Mouse (Mus musculus): ENCODE measurements around the gene Elf4.

Elf4 gene

DNA sequence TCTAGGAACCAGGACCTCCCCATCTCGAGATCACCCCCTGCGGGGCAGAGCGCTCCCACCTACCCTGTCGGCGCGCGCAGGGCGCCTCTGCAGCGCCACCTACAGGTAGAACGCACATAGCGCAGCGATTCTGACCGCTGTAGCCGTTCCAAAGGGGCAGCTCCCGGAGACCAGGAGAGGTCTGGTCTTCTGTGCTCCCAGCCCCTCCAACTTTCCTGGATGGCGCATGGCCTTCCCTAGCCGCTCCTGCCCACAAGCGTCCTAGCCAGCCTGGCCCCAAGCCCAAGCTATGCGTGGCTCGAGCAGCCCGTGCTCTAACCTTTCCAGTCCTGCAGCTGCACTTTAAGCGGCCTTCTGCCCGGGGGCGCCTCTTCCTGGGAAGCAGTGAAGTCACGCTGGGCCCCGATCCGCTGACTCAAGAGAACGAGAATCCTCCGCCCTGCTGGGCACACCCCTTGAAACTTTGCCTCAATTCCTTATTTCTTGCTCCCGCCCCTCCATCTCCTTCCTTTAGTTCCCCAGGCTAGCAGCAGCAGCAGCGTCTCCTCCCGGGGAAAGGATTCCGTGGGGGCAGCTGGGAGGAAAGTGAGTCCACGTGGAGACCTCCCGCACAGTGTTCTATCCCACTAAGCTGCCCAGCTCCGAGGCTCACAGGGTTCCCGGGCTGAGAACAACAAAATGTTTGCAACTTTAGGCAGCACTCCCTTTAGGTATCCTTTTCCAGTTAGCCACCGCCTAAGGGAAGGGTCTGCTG lies at the start of gene Elf4:
Gene Elf4 (minus strand): TSS at position 379 of the 754 bp plus-strand sequence.
- WGBS = 6% methylated on average over 38 of the region's 38 CpGs

- WGBS = 90% methylated on average over 8 of the region's 8 CpGs
These were observed 30.8 kb upstream of the Elf4 start for GRCm38 (mm10) chrX:48493763-48494162.

DNA sequence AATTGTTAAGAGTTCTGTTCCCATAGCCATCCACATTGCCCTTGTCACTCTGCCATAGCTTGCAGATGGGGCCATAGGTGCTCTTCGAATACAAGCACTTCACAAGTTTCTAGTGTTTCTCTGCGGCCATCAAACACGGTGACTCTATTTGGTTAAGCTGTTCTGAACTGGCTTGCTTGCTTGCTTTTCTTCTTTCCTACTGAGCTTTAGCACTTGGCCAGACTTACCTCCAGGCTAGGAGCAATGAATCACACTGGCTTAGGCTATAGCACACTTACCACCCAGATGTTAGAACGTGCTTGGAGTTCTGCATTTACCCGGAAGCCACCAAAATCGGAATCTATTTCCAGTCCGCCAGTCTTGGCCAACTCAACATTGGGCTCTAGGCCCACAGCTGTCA lies 18.8 kb upstream of the Elf4 start:
- WGBS = 82% methylated on average over 7 of the region's 7 CpGs

GRCm38 (mm10) chrX:48481095-48481494 lies 18.2 kb upstream of the Elf4 start:
- 56% methylated on average over 4 of the region's 4 CpGs for WGBS

- 88% methylated on average over 3 of the region's 3 CpGs for WGBS
These were observed 4.5 kb upstream of the Elf4 start for GRCm38 (mm10) chrX:48467355-48467946.

- 79% methylated on average over 2 of the region's 2 CpGs for WGBS
These were observed 3.2 kb upstream of the Elf4 start for GRCm38 (mm10) chrX:48466174-48466573.

- 98% methylated on average over 6 of the region's 6 CpGs for WGBS
These were observed 1.5 kb upstream of the Elf4 start for GRCm38 (mm10) chrX:48464436-48464835.

GRCm38 (mm10) chrX:48463636-48464035 lies 704 bp upstream of the Elf4 start:
- WGBS = 97% methylated on average over 4 of the region's 4 CpGs

GRCm38 (mm10) chrX:48462297-48462696 lies 635 bp downstream of the Elf4 start:
- 24% methylated on average over 4 of the region's 4 CpGs for WGBS

- 71% methylated on average over 4 of the region's 4 CpGs for WGBS
These were observed 1.9 kb downstream of the Elf4 start for GRCm38 (mm10) chrX:48461006-48461405.

DNA sequence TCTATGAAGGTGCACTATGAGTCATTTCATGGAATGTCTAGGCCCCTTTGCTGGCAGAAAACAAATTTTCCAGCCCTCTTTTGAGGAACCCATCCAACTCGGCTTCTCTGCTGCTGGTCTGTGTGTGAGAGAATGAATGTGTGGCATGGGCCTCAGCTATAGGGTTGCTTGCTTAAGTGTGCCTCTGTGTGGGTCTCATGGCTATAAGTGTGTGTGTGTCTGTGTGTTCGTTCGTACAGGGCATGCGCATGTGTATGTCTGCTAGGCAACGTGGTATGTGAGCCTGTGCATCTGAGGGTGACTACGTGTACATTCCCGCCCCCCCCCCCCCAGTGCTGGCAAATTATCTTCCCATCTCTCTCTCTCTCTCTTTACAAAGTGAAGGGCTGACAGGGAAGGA lies 2.4 kb downstream of the Elf4 start:
- 90% methylated on average over 7 of the region's 7 CpGs for WGBS

DNA sequence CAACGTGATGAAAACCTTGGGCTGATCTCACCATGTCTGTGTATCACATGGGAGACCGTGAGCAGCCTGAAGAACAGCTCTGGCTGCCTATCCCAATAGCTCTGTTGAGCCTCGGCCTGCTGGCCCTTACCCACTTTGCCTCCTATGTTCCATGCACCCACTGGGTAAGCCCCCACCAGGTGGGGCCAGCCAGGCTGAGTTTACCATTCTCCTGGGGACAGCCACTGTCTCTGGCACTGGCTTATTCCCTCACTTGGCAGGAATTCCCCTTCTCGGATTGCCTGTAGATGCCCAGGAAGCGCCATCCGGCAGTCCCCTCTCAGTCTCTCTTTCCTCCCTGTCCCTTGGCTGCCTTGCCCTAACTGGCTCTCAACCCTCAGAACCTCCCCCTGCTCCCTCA lies 6.0 kb downstream of the Elf4 start:
- 80% methylated on average over 6 of the region's 6 CpGs for WGBS

DNA sequence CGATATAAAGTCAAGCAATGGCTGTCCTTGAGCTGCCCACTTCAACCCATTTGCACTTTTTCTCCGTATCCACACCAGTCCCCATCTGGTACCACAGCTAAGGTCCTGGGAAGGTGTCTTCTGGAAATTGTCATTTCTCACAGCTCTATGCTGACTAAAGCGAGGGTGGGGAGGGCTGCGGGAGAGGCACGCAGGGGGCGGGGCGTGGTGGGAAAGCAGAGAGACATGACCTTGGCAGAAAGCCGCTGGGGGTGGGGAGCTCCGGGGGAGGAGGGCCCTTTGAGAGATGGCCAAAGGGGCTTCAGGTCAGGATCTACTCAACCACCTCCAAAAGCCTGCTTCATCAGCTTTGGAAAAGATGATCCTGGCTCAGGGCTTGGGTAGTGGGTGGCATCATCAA lies 7.9 kb downstream of the Elf4 start:
- WGBS = 40% methylated on average over 9 of the region's 9 CpGs

DNA sequence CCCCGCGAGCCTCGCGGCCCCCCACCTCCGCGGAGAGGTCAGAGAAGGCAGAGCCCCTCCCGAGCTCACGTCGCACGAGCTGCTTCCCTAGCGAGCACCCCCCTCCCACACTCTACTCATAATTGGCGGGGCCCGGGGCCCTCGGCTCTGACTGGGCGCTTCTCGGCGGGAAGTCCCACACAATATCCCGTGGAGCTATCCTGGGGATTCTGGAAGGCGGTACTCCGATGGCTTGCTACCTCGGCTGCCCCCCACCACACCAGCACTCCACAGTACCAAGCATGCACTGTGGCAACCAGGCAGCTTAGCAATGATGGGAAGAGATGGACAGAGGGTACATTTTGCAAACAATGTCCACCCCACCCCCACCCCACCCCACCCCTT lies 8.4 kb downstream of the Elf4 start:
- WGBS = 18% methylated on average over 19 of the region's 21 CpGs

DNA sequence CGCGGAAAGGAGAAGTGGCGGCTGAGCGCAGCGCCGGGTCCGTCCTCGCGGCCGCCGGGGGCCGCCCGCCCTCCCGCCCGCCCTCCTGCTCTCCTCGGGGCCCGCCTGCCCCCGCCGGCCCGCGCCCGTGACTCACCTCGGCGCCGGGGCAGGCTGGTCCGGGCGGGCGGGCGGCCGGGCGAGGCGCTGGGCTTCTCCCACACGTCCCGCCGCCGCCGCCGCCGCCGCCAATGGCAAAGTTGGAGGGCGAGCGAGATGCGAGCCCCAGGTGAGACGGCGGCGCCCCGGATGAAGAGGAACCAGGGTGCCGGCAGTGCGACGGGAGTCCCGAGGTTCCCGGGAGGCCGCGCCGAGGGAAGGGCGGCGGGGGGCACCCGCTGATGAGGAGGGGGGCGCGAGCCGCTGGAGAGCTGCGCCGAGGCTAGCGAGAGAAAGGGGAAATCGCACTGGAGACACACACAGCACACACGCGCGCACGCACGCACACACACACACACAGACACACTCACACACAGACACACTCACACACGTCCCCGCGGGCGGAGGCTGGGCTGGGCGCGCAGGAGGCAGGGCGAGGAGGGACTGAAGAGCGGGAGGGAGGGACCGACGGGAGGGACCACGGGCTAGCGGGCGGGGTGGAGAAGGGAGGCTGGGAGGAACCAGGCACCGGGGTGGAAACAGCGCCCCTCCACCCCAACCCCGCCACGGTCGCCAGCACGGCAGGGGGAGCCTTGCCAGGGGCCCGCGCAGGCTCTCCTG lies 9.0 kb downstream of the Elf4 start:
- WGBS = 6% methylated on average over 73 of the region's 91 CpGs

DNA sequence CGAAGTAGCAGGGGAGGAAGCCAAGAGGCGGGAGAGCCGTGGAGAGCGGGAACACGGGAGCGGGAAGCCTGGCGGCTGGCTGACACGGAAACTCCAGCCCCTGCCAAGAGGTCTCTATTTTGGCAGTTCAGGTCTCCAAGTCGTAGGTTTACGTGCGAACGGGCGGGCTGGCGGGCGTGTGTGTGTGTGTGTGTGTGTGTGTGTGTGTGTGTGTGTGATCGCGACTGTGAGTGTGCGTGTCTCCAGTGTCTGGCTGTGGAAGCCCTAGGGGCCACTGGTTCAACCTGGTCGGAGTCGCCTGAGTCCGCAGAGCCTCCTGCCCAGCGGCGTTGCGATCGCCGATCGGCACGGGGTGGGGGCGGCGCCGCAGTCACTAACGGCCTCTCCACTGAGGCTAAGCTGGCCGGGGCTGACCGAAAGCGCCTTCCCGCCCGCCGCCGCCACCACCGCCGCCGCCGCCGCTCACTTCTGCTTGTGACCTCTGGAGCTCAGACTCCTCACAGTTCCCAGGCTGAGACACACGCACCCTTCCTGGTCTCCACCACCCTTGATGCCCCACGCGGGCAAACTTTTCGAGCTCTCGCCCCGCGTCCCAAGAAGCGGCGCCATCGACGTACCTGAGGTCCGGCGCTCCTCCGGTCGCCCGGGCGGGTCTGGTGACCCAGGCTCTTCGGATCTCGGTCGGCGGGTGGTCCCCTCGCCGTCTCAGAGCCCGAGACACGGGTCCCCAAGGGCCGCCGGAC lies 9.8 kb downstream of the Elf4 start:
- WGBS = 5% methylated on average over 46 of the region's 71 CpGs

DNA sequence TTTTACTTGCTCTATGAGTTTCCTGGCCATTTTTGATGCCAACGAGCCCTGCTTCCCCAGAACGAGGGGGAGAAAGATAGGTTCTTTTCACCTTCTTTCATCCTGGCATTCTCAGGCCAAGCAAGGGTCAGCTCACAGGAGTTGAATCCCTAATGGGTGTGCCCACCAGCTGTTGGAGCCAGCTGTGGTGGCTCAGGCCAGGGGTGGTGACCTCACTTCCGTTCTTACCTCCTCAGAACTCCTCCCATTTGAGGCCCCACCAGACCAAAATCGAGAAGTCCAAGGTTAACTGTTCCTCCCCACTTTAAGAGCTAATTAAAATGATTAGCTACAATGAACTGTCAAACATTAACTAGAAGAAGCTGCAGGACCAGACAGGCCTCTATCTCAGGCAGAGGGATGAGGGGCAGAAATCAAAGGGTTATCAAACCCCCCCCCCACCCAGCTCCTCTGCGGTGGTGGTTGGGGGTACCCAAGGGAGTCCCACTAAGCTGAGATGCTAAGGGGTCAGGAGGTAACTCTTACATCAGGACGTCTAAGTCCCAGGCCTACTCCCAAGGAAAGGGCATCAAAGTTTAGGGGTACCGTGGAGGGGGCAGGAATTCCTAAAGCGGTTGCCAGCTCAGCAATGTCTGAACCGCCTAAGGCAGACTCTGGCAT lies 10.6 kb downstream of the Elf4 start:
- WGBS = 57% methylated on average over 9 of the region's 9 CpGs

DNA sequence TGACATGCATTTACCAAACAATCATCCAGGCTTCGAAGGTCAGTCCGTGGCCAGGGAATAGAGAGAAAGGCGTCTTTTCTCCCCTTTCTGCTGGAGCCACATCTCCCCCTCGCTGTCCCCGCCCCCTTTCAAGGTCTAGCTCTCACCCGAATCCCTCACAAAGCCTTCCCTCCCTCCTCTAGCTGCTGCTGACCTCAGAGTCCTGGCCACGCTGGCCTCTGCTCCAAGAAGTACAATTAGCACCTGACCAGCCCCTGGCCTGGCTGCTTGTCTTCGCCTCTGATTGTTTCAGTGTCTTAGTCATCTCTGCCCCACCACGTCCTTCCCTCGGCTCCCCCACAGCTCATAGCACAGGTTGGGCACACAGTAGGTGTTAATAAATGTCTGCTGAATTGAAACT lies 13.3 kb downstream of the Elf4 start:
- WGBS = 70% methylated on average over 10 of the region's 10 CpGs

GRCm38 (mm10) chrX:48444677-48445076 lies 18.3 kb downstream of the Elf4 start:
- 92% methylated on average over 4 of the region's 4 CpGs for WGBS

DNA sequence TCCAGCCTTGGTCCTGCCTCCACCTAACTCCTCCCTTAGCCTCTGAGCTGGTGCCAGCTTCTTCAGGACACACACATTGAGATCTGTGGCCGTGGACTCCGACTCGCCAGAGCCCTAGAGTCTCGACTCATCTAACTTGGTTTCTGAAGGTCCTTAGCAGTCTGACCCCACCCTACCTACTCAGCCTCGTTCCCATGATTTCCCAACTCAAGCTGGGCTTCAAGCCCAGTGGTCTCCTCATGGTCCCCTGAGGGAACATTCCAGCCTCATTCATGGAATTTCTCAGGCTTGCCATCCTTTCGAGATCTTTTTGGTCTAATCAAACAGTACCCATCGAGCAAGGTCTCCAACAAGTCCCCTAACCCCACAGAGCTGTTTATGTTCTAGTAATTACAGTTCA lies 21.0 kb downstream of the Elf4 start:
- WGBS = 70% methylated on average over 7 of the region's 7 CpGs

- WGBS = 92% methylated on average over 6 of the region's 6 CpGs
These were observed 21.4 kb downstream of the Elf4 start for GRCm38 (mm10) chrX:48441548-48441947.

DNA sequence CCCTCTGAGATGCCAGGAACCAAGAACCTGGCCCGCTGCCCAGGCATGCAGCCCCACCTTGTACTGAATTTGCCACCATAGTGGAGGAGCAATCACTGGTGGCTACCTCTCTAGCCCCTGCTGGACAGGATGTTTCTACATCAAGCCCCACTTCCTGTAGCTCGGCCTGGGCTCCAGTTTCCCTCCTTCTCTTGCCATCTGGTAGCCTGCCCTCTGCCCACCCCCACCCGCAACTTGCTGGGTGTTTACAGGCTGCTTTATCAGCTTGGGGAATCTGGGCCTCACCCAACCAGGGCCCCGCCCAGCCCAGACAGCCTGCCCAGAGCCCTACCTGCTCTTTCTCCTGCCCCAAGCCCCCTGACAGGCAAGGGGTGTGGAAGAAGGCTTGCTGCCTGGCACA lies 23.9 kb downstream of the Elf4 start:
- 68% methylated on average over 4 of the region's 4 CpGs for WGBS

Measured in cerebral cortex, adult 2 months (tissue).